Mouse (Mus musculus) forebrain, embryonic 11.5 days (tissue): ENCODE data around the gene Os9. TPM values are rescaled to one million over a fixed set of nuclear protein-coding genes. Genes with fewer than 3 reads are reported as not detected.

Experiments
- ATAC-seq: fragments of 200-750 bp; cut with Nextera tagmentation; replicated peaks from 2 replicates; pipeline ENCODE4 v1.8.0; 2017; ENCODE audit warnings: moderate TSS enrichment; ENCODE audit not compliant: low FRiP score
- DNase-seq: peaks from one replicate; pipeline ENCODE4 v3.0.0-alpha.2; 2017; ENCODE audit warnings: low spot score
- H3K27ac ChIP-seq: fragments of 300-500 bp; sonication (generic); 2 replicates; pipeline ENCODE4 v1.5.1; 2014; ENCODE audit warnings: low read depth, low read length
- H3K27me3 ChIP-seq: fragments of 300-500 bp; sonication (generic); 2 replicates; pipeline ENCODE4 v1.6.1; 2014; ENCODE audit warnings: mild to moderate bottlenecking, low read length, mixed read lengths; ENCODE audit not compliant: control insufficient read depth, insufficient read depth
- H3K36me3 ChIP-seq: fragments of 300-500 bp; sonication (generic); 2 replicates; pipeline ENCODE4 v1.6.1; 2014; ENCODE audit warnings: mild to moderate bottlenecking, low read length, moderate library complexity, mixed read lengths; ENCODE audit not compliant: control insufficient read depth, insufficient read depth
- H3K4me1 ChIP-seq: fragments of 300-500 bp; sonication (generic); replicated peaks from 2 replicates; pipeline ENCODE4 v1.6.1; 2014; ENCODE audit warnings: low read length, mixed read lengths; ENCODE audit not compliant: control insufficient read depth, insufficient read depth
- H3K4me2 ChIP-seq: fragments of 300-500 bp; sonication (generic); 2 replicates; pipeline ENCODE4 v1.6.1; 2014; ENCODE audit warnings: low read depth, mild to moderate bottlenecking, low read length, moderate library complexity, mixed read lengths; ENCODE audit not compliant: severe bottlenecking
- H3K4me3 ChIP-seq: fragments of 300-500 bp; sonication (generic); 2 replicates; pipeline ENCODE4 v1.5.1; 2014; ENCODE audit warnings: low read depth, low read length
- H3K9ac ChIP-seq: fragments of 300-500 bp; sonication (generic); 2 replicates; pipeline ENCODE4 v1.6.1; 2014; ENCODE audit warnings: low read length
- H3K9me3 ChIP-seq: fragments of 300-500 bp; sonication (generic); 2 replicates; pipeline ENCODE4 v1.6.1; 2016; ENCODE audit warnings: low read length, mixed read lengths; ENCODE audit not compliant: control insufficient read depth
- WGBS: fragments of 180-500 bp; shearing (Covaris S2); extraction: QIAGEN DNeasy Blood & Tissue Kit; methylation state at CpG from one replicate; pipeline ENCODE4 v1.1.7; 2014; 5-methylcytosine and 5-hydroxymethylcytosine counted together
- polyA plus RNA-seq: library from polyadenylated mRNA; unstranded; fragments of >200 nt; fragmentation: Nextera tagmentation; extraction: Ambion mirVana; gene quantifications from 2 replicates; pipeline ENCODE4 v1.2.1, GENCODE M21; 2014

The Os9 gene
- polyA plus RNA-seq, result 51.1 and 57.9 TPM in 2 replicates

- Histone ChIP-seq H3K36me3 (peaks cover 3% of the 10 kb centered on the region; the same call in 1 of the 2 replicates), H3K4me3 (peak within 1 kb of the TSS; percentile 86), H3K9me3 (no peaks in the 10 kb centered on the region), H3K4me2 (peak within 1 kb of the TSS; percentile 94), H3K27me3 (no peaks in the 10 kb centered on the region), H3K9ac (peak within 1 kb of the TSS; percentile 75), H3K4me1 (peaks cover 9% of the 10 kb centered on the region; the same call in 1 of the 2 replicates), H3K27ac (no peak within 1 kb of the TSS)
- WGBS, result under 1% methylated on average over 19 of the region's 19 CpGs
- ATAC-seq (peak; percentile 97), DNase-seq (peak; percentile 97)
Measured at GRCm38 (mm10) chr10:127121066-127121477, at the start of gene Os9. TSS of gene Os9 (minus strand) at chr10:127121131.

- Histone ChIP-seq H3K9me3 (no peaks in the 10 kb centered on the region), H3K4me2 (peak overlapping the region; percentile 55), H3K36me3 (no peaks in the 10 kb centered on the region), H3K4me1 (peaks cover 22% of the 10 kb centered on the region; the same call in 1 of the 2 replicates), H3K9ac (peak overlapping the region; percentile 20; the same call in 1 of the 2 replicates), H3K27ac (no peak overlapping the region), H3K27me3 (peaks cover 53% of the 10 kb centered on the region), H3K4me3 (peak overlapping the region; percentile 29; the same call in 1 of the 2 replicates)
- under 1% methylated on average over 22 of the region's 22 CpGs for WGBS
- ATAC-seq, result no peak
- DNase-seq, result no peak
Measured at GRCm38 (mm10) chr10:127170002-127170401, 49.1 kb upstream of the Os9 start.

GRCm38 (mm10) chr10:127167614-127168192 lies 46.8 kb upstream of the Os9 start:
- peaks cover 53% of the 10 kb centered on the region for H3K27me3 ChIP-seq
- H3K36me3 ChIP-seq, result no peaks in the 10 kb centered on the region
- H3K27ac ChIP-seq, result no peak overlapping the region
- 54% methylated on average over 10 of the region's 10 CpGs for WGBS
- no peak overlapping the region for H3K4me3 ChIP-seq
- no peak overlapping the region for H3K9ac ChIP-seq
- H3K4me1 ChIP-seq, result peaks cover 22% of the 10 kb centered on the region; the same call in 1 of the 2 replicates
- H3K4me2 ChIP-seq, result no peak overlapping the region
- DNase-seq (no peak), ATAC-seq (no peak)
- no peaks in the 10 kb centered on the region for H3K9me3 ChIP-seq

GRCm38 (mm10) chr10:127166771-127167613 lies 46.1 kb upstream of the Os9 start:
- Histone ChIP-seq H3K36me3 (no peaks in the 10 kb centered on the region), H3K27me3 (peaks cover 53% of the 10 kb centered on the region), H3K27ac (no peak overlapping the region), H3K4me1 (peaks cover 22% of the 10 kb centered on the region; the same call in 1 of the 2 replicates), H3K9ac (no peak overlapping the region), H3K9me3 (no peaks in the 10 kb centered on the region), H3K4me3 (peak overlapping the region; percentile 53), H3K4me2 (no peak overlapping the region; the same call in 1 of the 2 replicates)
- WGBS, result 26% methylated on average over 15 of the region's 15 CpGs
- no peak for DNase-seq
- ATAC-seq, result no peak

- Histone ChIP-seq H3K4me1 (peaks cover 22% of the 10 kb centered on the region; the same call in 1 of the 2 replicates), H3K9me3 (no peaks in the 10 kb centered on the region), H3K9ac (peak overlapping the region; percentile 68), H3K4me2 (peak overlapping the region; percentile 97), H3K4me3 (peak overlapping the region; percentile 53), H3K27ac (no peak overlapping the region), H3K36me3 (no peaks in the 10 kb centered on the region), H3K27me3 (peaks cover 50% of the 10 kb centered on the region)
- no peak for ATAC-seq
- DNase-seq, result no peak
- 2% methylated on average over 11 of the region's 11 CpGs for WGBS
Measured at GRCm38 (mm10) chr10:127166404-127166715, 45.4 kb upstream of the Os9 start.

GRCm38 (mm10) chr10:127165654-127166403 lies 44.9 kb upstream of the Os9 start:
- DNase-seq, result peak; percentile 77

GRCm38 (mm10) chr10:127165354-127165653 lies 44.4 kb upstream of the Os9 start:
- 0% methylated on average over 42 of the region's 42 CpGs for WGBS
- Histone ChIP-seq H3K36me3 (no peaks in the 10 kb centered on the region), H3K27ac (no peak overlapping the region), H3K4me2 (peak overlapping the region; percentile 97), H3K9ac (peak overlapping the region; percentile 68), H3K9me3 (no peaks in the 10 kb centered on the region), H3K4me1 (peaks cover 16% of the 10 kb centered on the region; the same call in 1 of the 2 replicates), H3K27me3 (peaks cover 42% of the 10 kb centered on the region), H3K4me3 (peak overlapping the region; percentile 53)
- ATAC-seq (peak; percentile 64), DNase-seq (no peak)

More at GRCm38 (mm10) chr10:127165654-127166403, 44.9 kb upstream of the Os9 start:
- H3K9me3 ChIP-seq, result no peaks in the 10 kb centered on the region
- peak; percentile 67 for ATAC-seq
- peak overlapping the region; percentile 68 for H3K9ac ChIP-seq
- H3K27ac ChIP-seq, result no peak overlapping the region
- peak overlapping the region; percentile 97 for H3K4me2 ChIP-seq
- H3K27me3 ChIP-seq, result peaks cover 46% of the 10 kb centered on the region
- peaks cover 21% of the 10 kb centered on the region; the same call in 1 of the 2 replicates for H3K4me1 ChIP-seq
- H3K4me3 ChIP-seq, result peak overlapping the region; percentile 53
- no peaks in the 10 kb centered on the region for H3K36me3 ChIP-seq
- under 1% methylated on average over 53 of the region's 56 CpGs for WGBS

GRCm38 (mm10) chr10:127164631-127165353 lies 43.9 kb upstream of the Os9 start, which contains the start of gene B4galnt1:
TSS of gene B4galnt1 (plus strand) at chr10:127165225.
- Histone ChIP-seq H3K4me3 (peak within 1 kb of the TSS; percentile 53), H3K27ac (no peak within 1 kb of the TSS), H3K4me1 (peaks cover 13% of the 10 kb centered on the region; the same call in 1 of the 2 replicates), H3K4me2 (peak within 1 kb of the TSS; percentile 97), H3K27me3 (peaks cover 36% of the 10 kb centered on the region), H3K9ac (peak within 1 kb of the TSS; percentile 68), H3K36me3 (no peaks in the 10 kb centered on the region), H3K9me3 (no peaks in the 10 kb centered on the region)
- ATAC-seq (peak; percentile 91), DNase-seq (peak; percentile 91)
- WGBS, result 2% methylated on average over 48 of the region's 52 CpGs
